ENCODE assay signal across 8 mouse cellular contexts in the genomic region with DNA sequence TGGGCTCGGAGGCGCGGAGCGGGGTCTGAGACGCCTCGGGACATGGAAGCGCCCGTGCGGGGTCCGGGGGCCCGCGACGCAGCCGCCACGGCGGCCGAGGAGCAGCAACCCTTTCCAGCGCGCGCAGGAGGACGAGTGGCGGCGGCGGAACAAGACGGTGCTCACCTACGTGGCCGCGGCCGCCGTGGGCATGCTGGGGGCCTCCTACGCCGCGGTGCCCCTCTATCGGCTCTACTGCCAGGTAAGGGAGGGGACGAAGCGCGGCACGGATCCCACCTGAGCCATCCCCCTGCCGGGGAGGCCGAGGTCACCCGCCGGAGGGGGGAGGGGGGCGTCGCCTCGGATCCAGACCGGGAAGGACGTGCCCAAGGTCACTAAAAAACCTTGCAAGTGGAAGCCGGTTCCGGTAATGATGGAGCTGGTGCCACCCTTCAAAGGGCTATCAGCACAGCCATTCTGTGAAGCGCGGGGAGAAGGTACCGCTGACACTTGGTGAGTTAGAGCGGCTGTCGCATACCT. TPM values are rescaled to one million over a fixed set of nuclear protein-coding genes. Genes with fewer than 3 reads are reported as not detected.
DNase-seq lines count a peak whose midpoint lies in the region; ATAC-seq lines count a peak whose summit lies in the region.

No protein-coding gene starts in this region.

- no peaks in the 10 kb centered on the region for H3K9me3 ChIP-seq in heart, embryonic 11.5 days (replicated peaks; ENCODE audit: control insufficient read depth, low read length)
- H3K9me3 ChIP-seq in kidney, embryonic 16.5 days (ENCODE audit: low read length): no peaks in the 10 kb centered on the region

- H3K4me3 ChIP-seq in heart, embryonic 11.5 days (ENCODE audit: low read depth, low read length): peak overlapping the region; percentile 99
- H3K4me3 ChIP-seq in kidney, embryonic 16.5 days (ENCODE audit: low read length): peak overlapping the region; percentile 95

- H3K27ac ChIP-seq in heart, embryonic 11.5 days (ENCODE audit: low read depth, low read length): peak overlapping the region; percentile 80
- peak overlapping the region; percentile 96 for H3K27ac ChIP-seq in kidney, embryonic 16.5 days (ENCODE audit: low read length)

- H3K27me3 ChIP-seq in heart, embryonic 11.5 days (ENCODE audit: control insufficient read depth, insufficient read depth, low read length): no peaks in the 10 kb centered on the region
- H3K27me3 ChIP-seq in kidney, embryonic 16.5 days (ENCODE audit: insufficient read depth, low read length): no peaks in the 10 kb centered on the region

- DNase-seq in layer of hippocampus, adult 9-11 months: peak; percentile 16
- no peak for DNase-seq in layer of hippocampus, adult 11-12 months (ENCODE audit: low spot score)
- DNase-seq in MN1 (ENCODE audit: low spot score): peak; percentile 32
- peak; percentile 74 to 80 for DNase-seq in cerebellum, postnatal 10 days
- no peak for DNase-seq in B cell, adult 2 months

- peaks cover 8% of the 10 kb centered on the region for H3K4me1 ChIP-seq in heart, embryonic 11.5 days (ENCODE audit: control insufficient read depth, insufficient read depth, low read length)
- H3K4me1 ChIP-seq in kidney, embryonic 16.5 days (ENCODE audit: insufficient read depth, low read length): peaks cover 14% of the 10 kb centered on the region

- peak overlapping the region; percentile 92 for H3K9ac ChIP-seq in heart, embryonic 11.5 days (ENCODE audit: low read depth, low read length)
- H3K9ac ChIP-seq in kidney, embryonic 16.5 days (replicated peaks; ENCODE audit: low read length): peak overlapping the region; percentile 96

- H3K36me3 ChIP-seq in heart, embryonic 11.5 days (ENCODE audit: control insufficient read depth, insufficient read depth, low read length): no peaks in the 10 kb centered on the region; the same call in 1 of the 2 replicates
- H3K36me3 ChIP-seq in kidney, embryonic 16.5 days (ENCODE audit: insufficient read depth, low read length): 0 out of 2 replicates have a peak, but pooled peaks cover 8% of the 10 kb centered on the region

- ATAC-seq in heart, embryonic 11.5 days (replicated peaks; ENCODE audit: insufficient number of reproducible peaks, low FRiP score, low TSS enrichment): peak; percentile 59
- ATAC-seq in kidney, embryonic 16.5 days (ENCODE audit: low FRiP score, low TSS enrichment): peak; percentile 25; the same call in 1 of the 2 replicates
- ATAC-seq in megakaryocyte, adult 5-6 weeks (ENCODE audit: poor library complexity, severe bottlenecking): peak; percentile 22; the same call in 1 of the 2 replicates

- H3K4me2 ChIP-seq in heart, embryonic 11.5 days: peak overlapping the region; percentile 79
- H3K4me2 ChIP-seq in kidney, embryonic 16.5 days (replicated peaks; ENCODE audit: low read depth, low read length): peak overlapping the region; percentile 74

- under 1% methylated on average over 54 of the region's 54 CpGs for WGBS in heart, embryonic 11.5 days (ENCODE audit: insufficient replicate concordance)
- WGBS in kidney, embryonic 16.5 days: under 1% methylated on average over 52 of the region's 54 CpGs

RNA-seq across cellular contexts. Expression of gene Cox11, which starts 0.4 kb away (rescaled TPM):
- 27.7 and 28.5 TPM in 2 replicates for polyA plus RNA-seq in heart, embryonic 11.5 days (2014; fragmentation: Nextera tagmentation; extraction: Ambion mirVana)
- polyA plus RNA-seq in kidney, embryonic 16.5 days (2015; fragmentation: Nextera tagmentation; extraction: Ambion mirVana): 36.6 and 37.9 TPM in 2 replicates
- total RNA-seq in megakaryocyte, adult 5-6 weeks (2015): 18.5 and 22.2 TPM in 2 replicates
- total RNA-seq in megakaryocyte, adult 5-6 weeks (2017): 6.4 and 11.7 TPM in 2 replicates

RNA-seq across cellular contexts. Expression of gene Stxbp4, which starts 0.5 kb away (rescaled TPM):
- 19.6 and 21.0 TPM in 2 replicates for polyA plus RNA-seq in heart, embryonic 11.5 days (2014; fragmentation: Nextera tagmentation; extraction: Ambion mirVana)
- 23.3 and 29.4 TPM in 2 replicates for polyA plus RNA-seq in kidney, embryonic 16.5 days (2015; fragmentation: Nextera tagmentation; extraction: Ambion mirVana)
- total RNA-seq in megakaryocyte, adult 5-6 weeks (2015): 1.7 and 2.6 TPM in 2 replicates
- total RNA-seq in megakaryocyte, adult 5-6 weeks (2017): 0.95 and 1.1 TPM in 2 replicates

RNA-seq across cellular contexts. Expression of gene Tom1l1, which starts 49.8 kb away (rescaled TPM):
- polyA plus RNA-seq in heart, embryonic 11.5 days (2014; fragmentation: Nextera tagmentation; extraction: Ambion mirVana): 45.5 and 50.6 TPM in 2 replicates
- polyA plus RNA-seq in kidney, embryonic 16.5 days (2015; fragmentation: Nextera tagmentation; extraction: Ambion mirVana): 33.9 and 36.1 TPM in 2 replicates
- 0.47 and 1.3 TPM in 2 replicates for total RNA-seq in megakaryocyte, adult 5-6 weeks (2015)
- 2.2 and 5.9 TPM in 2 replicates for total RNA-seq in megakaryocyte, adult 5-6 weeks (2017)

Comparison
In these comparisons a context has a peak if more than half of its experiments do, and no peak if none do; other contexts are left out.
1. DNase-seq: peak in layer of hippocampus, adult 9-11 months (single experiment), MN1 (single experiment) and cerebellum, postnatal 10 days (2 of 2); none in layer of hippocampus, adult 11-12 months (single experiment) and B cell, adult 2 months (0 of 2).
2. Peak in every context shown above with its lines, with median percentiles within 50 percentile points of each other: ATAC-seq.